Mouse (Mus musculus) adrenal gland, adult 18-20 months (tissue): ENCODE results near the gene Nfkbia. TPM values are rescaled to one million over a fixed set of nuclear protein-coding genes. Genes with fewer than 3 reads are reported as not detected.

Experiments
- DNase-seq, 2 experiments: peaks; one replicate each; pipeline ENCODE4 v3.0.0; 2021 to 2022; ENCODE audit warnings: low spot score in 2 of 2
- total RNA-seq, 2 experiments: library from RNA; stranded (reverse); gene quantifications; 1 replicate in 1 of 2; 2 replicates in 1 of 2; pipeline ENCODE4 v1.2.3; 2021

Nfkbia gene
- total RNA-seq, 2 experiments from 2014 or later = 72.4 to 107 TPM

DNA sequence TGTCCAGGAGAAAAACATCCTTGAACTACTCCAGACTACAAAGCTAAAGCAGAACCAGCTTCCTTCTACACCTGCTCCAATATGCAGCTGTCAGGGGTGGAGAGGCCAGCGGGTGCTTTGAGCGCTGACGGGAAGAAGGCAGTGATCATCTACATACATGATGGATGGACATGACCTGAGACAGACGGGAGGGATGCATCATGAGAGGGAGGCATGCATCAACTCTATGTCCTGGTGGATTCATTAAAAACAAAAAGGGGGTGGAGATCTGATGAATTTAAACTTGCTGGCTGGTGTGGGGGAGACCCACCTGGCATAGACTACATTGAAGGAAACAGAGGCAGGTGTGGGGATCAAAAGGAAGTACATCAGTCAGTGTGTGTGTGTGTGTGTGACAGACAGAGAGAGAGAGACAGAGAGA, 48.4 kb downstream of the Nfkbia start:
- no peak for DNase-seq

DNA sequence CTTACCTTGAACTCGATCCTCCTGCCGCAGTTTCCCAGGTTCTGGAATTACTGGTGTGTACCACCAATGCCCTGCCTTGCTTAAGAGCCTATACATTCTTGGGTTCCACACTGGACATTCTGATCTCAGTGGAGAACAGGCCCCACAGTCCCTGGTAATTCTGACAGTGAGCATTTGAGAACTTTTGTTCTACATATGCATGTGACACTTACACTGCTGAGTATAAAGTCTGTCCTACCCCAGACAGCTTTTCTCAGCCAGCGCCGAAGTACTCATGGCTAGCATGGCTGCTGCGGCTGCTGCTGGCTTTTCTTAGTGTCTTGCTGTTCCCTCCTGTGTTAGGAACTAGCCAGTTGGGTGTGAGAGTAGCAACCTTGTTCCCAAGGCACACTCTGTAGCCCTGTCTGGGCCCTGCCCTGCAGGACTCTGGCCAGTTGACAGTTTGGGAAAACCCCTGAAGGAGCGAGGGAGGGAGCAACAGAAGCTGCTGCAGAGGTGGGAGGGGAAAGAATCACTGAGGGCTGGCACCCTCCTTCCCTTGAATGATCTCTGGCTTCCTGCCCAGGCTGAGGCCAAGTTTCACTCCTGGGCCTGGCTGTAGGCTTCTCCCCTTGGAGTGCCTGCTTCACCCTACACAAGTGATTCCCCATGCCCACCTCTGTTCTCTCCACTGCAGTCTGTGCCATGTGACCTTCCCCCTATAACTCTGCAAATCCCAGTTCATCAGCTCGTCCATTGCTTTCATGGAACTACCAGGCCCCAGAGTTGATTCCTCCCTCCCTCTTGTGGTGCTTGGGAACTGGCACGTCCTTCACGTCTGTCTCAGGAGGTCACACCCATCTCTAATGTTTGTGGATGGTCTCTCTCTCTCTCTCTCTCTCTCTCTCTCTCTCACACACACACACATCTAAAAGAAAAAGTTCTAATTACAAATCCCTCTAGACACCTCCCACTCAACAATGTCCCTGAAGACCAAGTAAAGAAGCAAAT, 49.3 kb downstream of the Nfkbia start:
- DNase-seq = peak; percentile 67 to 68

DNA sequence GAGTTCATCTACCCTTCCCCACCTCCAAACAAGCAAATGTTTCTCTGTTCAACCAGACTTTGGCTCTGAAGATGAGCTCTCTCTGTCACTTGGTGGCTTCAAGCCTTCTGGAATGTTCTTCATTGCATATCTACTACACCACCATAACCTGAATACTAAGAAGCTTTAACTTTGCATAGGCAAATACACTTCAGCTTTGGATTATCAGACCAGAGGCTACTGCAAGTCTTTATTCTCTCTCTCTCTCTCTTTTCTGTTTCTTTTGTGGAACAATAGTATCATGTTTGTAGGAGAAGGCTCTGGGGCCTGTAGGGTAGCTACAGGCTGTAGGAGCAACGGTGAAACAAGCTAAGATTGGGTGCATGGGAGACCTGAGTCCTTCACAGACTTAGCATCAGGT, 50.2 kb downstream of the Nfkbia start:
- DNase-seq = no peak

DNA sequence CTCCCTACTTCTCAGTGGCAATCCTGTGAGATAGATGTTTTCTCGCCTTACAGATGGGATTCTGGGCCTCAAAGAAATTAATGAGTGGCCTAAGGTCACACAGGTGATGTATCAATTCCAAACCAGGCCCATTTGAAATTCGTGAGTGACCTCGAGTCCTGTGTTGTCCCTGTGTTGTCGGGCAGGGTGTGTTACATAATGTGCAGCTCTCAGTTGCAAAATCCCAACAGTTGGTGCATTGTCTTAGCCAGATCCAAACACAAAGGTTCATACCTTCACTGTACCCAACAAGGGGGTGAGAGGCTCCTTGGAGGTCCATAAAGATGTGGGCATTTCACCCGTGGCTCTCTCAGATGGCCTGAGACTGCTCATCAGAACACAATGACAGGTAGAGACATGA, 52.0 kb downstream of the Nfkbia start:
- DNase-seq = no peak

Other genes with a start within 250 kb of the Nfkbia start
- 10 to 100 TPM; 11.3 to 15.2 TPM for gene 1110008L16Rik, start 193.1 kb downstream of the Nfkbia start, total RNA-seq
- gene Ppp2r3c, start 189.6 kb downstream of the Nfkbia start, total RNA-seq = 10 to 100 TPM; 11.8 to 12.5 TPM
- 100 to 1,000 TPM; 230 to 239 TPM for gene Psma6, start 108.4 kb downstream of the Nfkbia start, total RNA-seq
- not detected for gene Aldoart2, start 72.6 kb upstream of the Nfkbia start, total RNA-seq
- 1 to 10 TPM in 1 of 2 experiments, under 1 TPM in 1; 0.66 to 1.1 TPM for gene Insm2, start 106.8 kb upstream of the Nfkbia start, total RNA-seq